Mouse (Mus musculus) forebrain, embryonic 11.5 days (tissue): Measurements from ENCODE around the gene Cenpb. TPM values are rescaled to one million over a fixed set of nuclear protein-coding genes. Genes with fewer than 3 reads are reported as not detected.

Source experiments
- ATAC-seq: fragments of 200-750 bp; cut with Nextera tagmentation; replicated peaks from 2 replicates; pipeline ENCODE4 v1.8.0; 2017; ENCODE audit warnings: moderate TSS enrichment; ENCODE audit not compliant: low FRiP score
- DNase-seq: peaks from one replicate; pipeline ENCODE4 v3.0.0-alpha.2; 2017; ENCODE audit warnings: low spot score
- H3K27ac ChIP-seq: fragments of 300-500 bp; sonication (generic); 2 replicates; pipeline ENCODE4 v1.5.1; 2014; ENCODE audit warnings: low read depth, low read length
- H3K27me3 ChIP-seq: fragments of 300-500 bp; sonication (generic); 2 replicates; pipeline ENCODE4 v1.6.1; 2014; ENCODE audit warnings: mild to moderate bottlenecking, low read length, mixed read lengths; ENCODE audit not compliant: control insufficient read depth, insufficient read depth
- H3K36me3 ChIP-seq: fragments of 300-500 bp; sonication (generic); 2 replicates; pipeline ENCODE4 v1.6.1; 2014; ENCODE audit warnings: mild to moderate bottlenecking, low read length, moderate library complexity, mixed read lengths; ENCODE audit not compliant: control insufficient read depth, insufficient read depth
- H3K4me1 ChIP-seq: fragments of 300-500 bp; sonication (generic); replicated peaks from 2 replicates; pipeline ENCODE4 v1.6.1; 2014; ENCODE audit warnings: low read length, mixed read lengths; ENCODE audit not compliant: control insufficient read depth, insufficient read depth
- H3K4me2 ChIP-seq: fragments of 300-500 bp; sonication (generic); 2 replicates; pipeline ENCODE4 v1.6.1; 2014; ENCODE audit warnings: low read depth, mild to moderate bottlenecking, low read length, moderate library complexity, mixed read lengths; ENCODE audit not compliant: severe bottlenecking
- H3K4me3 ChIP-seq: fragments of 300-500 bp; sonication (generic); 2 replicates; pipeline ENCODE4 v1.5.1; 2014; ENCODE audit warnings: low read depth, low read length
- H3K9ac ChIP-seq: fragments of 300-500 bp; sonication (generic); 2 replicates; pipeline ENCODE4 v1.6.1; 2014; ENCODE audit warnings: low read length
- H3K9me3 ChIP-seq: fragments of 300-500 bp; sonication (generic); 2 replicates; pipeline ENCODE4 v1.6.1; 2016; ENCODE audit warnings: low read length, mixed read lengths; ENCODE audit not compliant: control insufficient read depth
- WGBS: fragments of 180-500 bp; shearing (Covaris S2); extraction: QIAGEN DNeasy Blood & Tissue Kit; methylation state at CpG from one replicate; pipeline ENCODE4 v1.1.7; 2014; 5-methylcytosine and 5-hydroxymethylcytosine counted together
- polyA plus RNA-seq: library from polyadenylated mRNA; unstranded; fragments of >200 nt; fragmentation: Nextera tagmentation; extraction: Ambion mirVana; gene quantifications from 2 replicates; pipeline ENCODE4 v1.2.1, GENCODE M21; 2014

The Cenpb gene
- polyA plus RNA-seq, 1 experiment from 2014 or later = 12.3 TPM

- WGBS = 90% methylated on average over 8 of the region's 8 CpGs
- DNase-seq (no peak), ATAC-seq (no peak)
- Histone ChIP-seq H3K4me1 (peaks cover 2% of the 10 kb centered on the region; the same call in 1 of the 2 replicates), H3K9ac (no peak overlapping the region), H3K4me2 (no peak overlapping the region), H3K27me3 (no peaks in the 10 kb centered on the region), H3K9me3 (no peaks in the 10 kb centered on the region), H3K4me3 (no peak overlapping the region), H3K36me3 (no peaks in the 10 kb centered on the region), H3K27ac (no peak overlapping the region)
Measured at GRCm38 (mm10) chr2:131205521-131206182, 25.8 kb upstream of the Cenpb start.

- Histone ChIP-seq H3K4me3 (no peak overlapping the region), H3K27ac (no peak overlapping the region), H3K36me3 (no peaks in the 10 kb centered on the region), H3K9me3 (no peaks in the 10 kb centered on the region), H3K4me2 (no peak overlapping the region), H3K4me1 (peaks cover under 1% of the 10 kb centered on the region; the same call in 1 of the 2 replicates), H3K9ac (no peak overlapping the region), H3K27me3 (no peaks in the 10 kb centered on the region)
- DNase-seq (no peak), ATAC-seq (no peak)
- WGBS = 63% methylated on average over 7 of the region's 7 CpGs
Measured at GRCm38 (mm10) chr2:131204410-131204981, 24.6 kb upstream of the Cenpb start.

- Histone ChIP-seq H3K27ac (no peak overlapping the region), H3K9ac (no peak overlapping the region), H3K4me3 (no peak overlapping the region), H3K36me3 (no peaks in the 10 kb centered on the region), H3K27me3 (no peaks in the 10 kb centered on the region), H3K4me2 (no peak overlapping the region), H3K4me1 (no peaks in the 10 kb centered on the region), H3K9me3 (no peaks in the 10 kb centered on the region)
- no peak for ATAC-seq
- WGBS = 88% methylated on average over 6 of the region's 6 CpGs
- no peak for DNase-seq
Measured at GRCm38 (mm10) chr2:131203816-131204409, 24.0 kb upstream of the Cenpb start.

DNA sequence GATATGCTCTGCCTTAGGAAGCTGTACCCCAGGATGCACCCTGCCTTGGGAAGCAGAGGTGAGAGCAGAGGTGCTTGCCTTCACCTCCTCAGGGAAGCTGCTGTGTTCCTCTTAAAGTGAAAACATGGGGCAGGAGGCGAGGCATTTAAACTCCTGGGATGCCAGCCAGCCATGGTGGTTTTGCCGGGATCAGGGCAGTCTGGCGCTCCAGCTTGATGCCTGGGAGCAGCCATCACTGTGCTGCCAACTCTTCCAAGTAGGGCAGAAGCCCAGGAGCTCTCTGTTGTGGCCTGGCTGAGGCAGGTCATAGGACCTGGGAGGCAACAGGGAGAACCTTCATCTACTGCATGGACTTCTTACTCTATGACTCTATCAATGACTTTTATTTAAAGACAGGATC lies 21.4 kb upstream of the Cenpb start:
- Histone ChIP-seq H3K27ac (no peak overlapping the region), H3K27me3 (no peaks in the 10 kb centered on the region), H3K9ac (no peak overlapping the region), H3K4me3 (no peak overlapping the region), H3K4me2 (no peak overlapping the region), H3K36me3 (no peaks in the 10 kb centered on the region; the same call in 1 of the 2 replicates), H3K9me3 (no peaks in the 10 kb centered on the region), H3K4me1 (no peaks in the 10 kb centered on the region)
- DNase-seq (no peak), ATAC-seq (no peak)
- WGBS = 96% methylated on average over 3 of the region's 3 CpGs

GRCm38 (mm10) chr2:131200710-131201109 lies 20.8 kb upstream of the Cenpb start:
- no peaks in the 10 kb centered on the region for H3K9me3 ChIP-seq
- H3K4me2 ChIP-seq = no peak overlapping the region
- no peak overlapping the region for H3K27ac ChIP-seq
- H3K36me3 ChIP-seq = no peaks in the 10 kb centered on the region; the same call in 1 of the 2 replicates
- H3K27me3 ChIP-seq = no peaks in the 10 kb centered on the region
- no peak for DNase-seq
- H3K4me3 ChIP-seq = no peak overlapping the region
- ATAC-seq = no peak
- no peaks in the 10 kb centered on the region for H3K4me1 ChIP-seq
- 90% methylated on average over 2 of the region's 2 CpGs for WGBS
- no peak overlapping the region for H3K9ac ChIP-seq

DNA sequence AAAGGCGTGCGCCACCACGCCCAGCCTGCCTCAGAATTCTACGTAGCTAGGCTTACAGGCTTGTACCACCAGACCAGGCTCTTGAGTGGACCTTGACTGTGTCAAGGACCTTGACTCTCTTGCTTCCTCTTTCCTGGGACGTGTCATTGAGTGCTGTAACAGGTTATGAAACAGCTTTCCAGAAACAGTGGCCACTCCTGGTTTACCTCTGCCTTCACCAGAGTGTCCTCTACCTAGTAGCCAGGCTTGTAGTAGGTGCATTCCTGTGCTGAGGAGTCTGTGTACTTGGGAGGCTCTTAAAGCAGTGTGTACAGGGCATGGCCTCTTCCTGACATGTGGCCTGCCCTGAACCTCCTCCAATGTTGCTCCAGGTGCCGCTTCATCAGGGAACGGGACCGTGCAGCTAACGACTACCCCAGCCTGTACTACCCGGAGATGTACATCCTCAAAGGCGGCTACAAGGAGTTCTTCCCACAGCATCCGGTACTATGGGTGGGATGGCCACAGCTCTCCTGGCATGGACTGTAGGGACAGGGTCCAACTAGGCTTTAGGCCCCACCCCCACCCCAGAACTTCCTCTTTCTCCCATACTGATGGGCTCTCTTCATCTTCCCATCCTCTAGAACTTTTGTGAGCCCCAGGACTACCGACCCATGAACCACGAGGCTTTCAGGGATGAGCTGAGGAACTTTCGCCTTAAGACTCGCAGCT lies 16.9 kb upstream of the Cenpb start:
- ATAC-seq = no peak
- H3K36me3 ChIP-seq = peaks cover 6% of the 10 kb centered on the region

GRCm38 (mm10) chr2:131191005-131191390 lies 11.1 kb upstream of the Cenpb start:
- peak overlapping the region; percentile 26; the same call in 1 of the 2 replicates for H3K4me2 ChIP-seq
- WGBS = 70% methylated on average over 7 of the region's 7 CpGs
- H3K27me3 ChIP-seq = no peaks in the 10 kb centered on the region
- peak overlapping the region; percentile 7; the same call in 1 of the 2 replicates for H3K9ac ChIP-seq
- H3K4me3 ChIP-seq = no peak overlapping the region
- peaks cover 9% of the 10 kb centered on the region for H3K36me3 ChIP-seq
- H3K9me3 ChIP-seq = no peaks in the 10 kb centered on the region
- peak overlapping the region; percentile 81 for H3K27ac ChIP-seq
- ATAC-seq (no peak), DNase-seq (no peak)
- H3K4me1 ChIP-seq = peaks cover 24% of the 10 kb centered on the region

More for the DNA sequence above, 16.9 kb upstream of the Cenpb start:
- WGBS = 92% methylated on average over 16 of the region's 16 CpGs
- H3K4me3 ChIP-seq = no peak overlapping the region
- H3K27ac ChIP-seq = no peak overlapping the region
- no peaks in the 10 kb centered on the region for H3K9me3 ChIP-seq
- H3K9ac ChIP-seq = no peak overlapping the region
- H3K4me1 ChIP-seq = no peaks in the 10 kb centered on the region
- no peak overlapping the region for H3K4me2 ChIP-seq
- DNase-seq = no peak
- H3K27me3 ChIP-seq = no peaks in the 10 kb centered on the region

DNA sequence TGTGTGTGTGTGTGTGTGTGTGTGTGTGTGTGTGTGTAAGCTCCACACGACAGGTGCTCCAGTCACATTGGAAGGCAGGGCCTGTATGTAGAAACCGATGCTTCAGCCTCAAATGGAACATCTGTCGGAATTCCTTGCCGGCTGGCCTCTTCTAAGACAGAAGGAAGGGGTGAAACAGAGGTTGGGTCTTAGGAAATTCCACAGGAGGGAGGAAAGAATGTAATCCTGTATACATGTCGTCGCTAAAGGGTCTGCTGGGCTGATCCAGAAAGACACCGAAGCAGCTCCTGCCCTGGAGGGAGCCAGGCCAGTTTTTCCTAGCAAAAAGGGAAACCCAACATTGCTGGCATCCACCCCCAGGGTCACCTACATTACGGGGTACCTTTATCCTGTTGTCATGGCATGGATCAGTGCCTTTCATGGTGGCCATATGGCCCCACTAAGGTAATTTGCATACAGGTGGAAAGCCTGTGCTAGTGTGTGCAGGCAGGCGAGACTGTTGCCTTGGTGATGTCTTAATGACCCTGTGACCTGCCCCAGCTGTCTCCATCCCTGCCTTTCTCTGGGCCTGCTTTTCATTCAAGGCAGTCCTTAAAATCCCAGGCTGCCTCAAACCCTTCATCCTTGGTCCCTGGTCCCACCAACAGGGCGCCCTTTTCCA lies 10.6 kb upstream of the Cenpb start:
- H3K36me3 ChIP-seq = peaks cover 9% of the 10 kb centered on the region
- H3K4me3 ChIP-seq = no peak overlapping the region
- ATAC-seq = peak; percentile 81
- DNase-seq = peak; percentile 72
- H3K4me1 ChIP-seq = peaks cover 24% of the 10 kb centered on the region
- peak overlapping the region; percentile 26; the same call in 1 of the 2 replicates for H3K4me2 ChIP-seq
- H3K9me3 ChIP-seq = no peaks in the 10 kb centered on the region
- peak overlapping the region; percentile 81 for H3K27ac ChIP-seq
- peak overlapping the region; percentile 27 for H3K9ac ChIP-seq
- 8% methylated on average over 10 of the region's 10 CpGs for WGBS
- H3K27me3 ChIP-seq = no peaks in the 10 kb centered on the region
